Mouse (Mus musculus) c-Kit-positive CD71-positive TER-119-negative erythroid progenitor cells, embryonic 14.5 days (primary cell): Measurements from ENCODE around the gene D3Ertd751e.

Source experiments
- DNase-seq: peaks from one replicate; pipeline ENCODE4 v3.0.0-alpha.2; 2013; ENCODE audit warnings: low read depth

D3Ertd751e gene

DNA sequence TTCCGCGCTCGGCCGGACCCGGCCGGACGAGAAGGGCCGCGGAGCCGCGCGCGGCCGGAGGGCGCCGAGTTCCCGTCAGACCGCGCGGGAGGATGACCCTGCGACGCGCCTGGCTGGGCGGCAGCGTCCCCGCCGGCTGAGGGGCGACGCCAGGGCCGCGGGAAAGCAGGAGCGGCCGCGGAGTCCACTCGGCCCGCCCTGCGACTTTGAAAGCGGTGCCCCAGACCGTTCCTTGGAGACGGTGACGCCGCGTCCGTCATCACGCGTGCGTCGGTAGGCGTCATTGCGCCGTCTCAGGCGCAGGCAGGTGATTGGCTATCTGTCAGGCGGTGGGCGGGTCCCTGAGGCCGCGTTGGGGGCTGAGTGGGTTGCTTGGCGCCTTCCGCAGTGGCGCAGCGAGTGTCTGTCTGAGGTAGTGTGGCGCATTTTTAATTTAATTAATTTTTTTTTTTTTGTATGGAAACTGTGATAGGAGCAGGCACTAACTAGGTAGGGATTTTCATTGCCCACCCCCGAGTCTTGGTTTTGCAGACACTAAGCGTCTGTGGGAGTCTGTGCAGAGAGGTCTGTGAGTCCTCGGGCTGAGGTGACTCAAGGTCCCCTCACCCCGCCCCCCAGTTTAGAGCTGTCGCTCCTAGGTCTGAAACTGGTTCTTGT, at the start of gene D3Ertd751e, which contains the start of gene Sclt1:
D3Ertd751e (plus strand) TSS at position 334 of the 657 bp plus-strand sequence.
Sclt1 (minus strand) TSS at position 237 of the 657 bp plus-strand sequence.
- peak; percentile 89 for DNase-seq

GRCm38 (mm10) chr3:41695681-41696080, 46.7 kb upstream of the D3Ertd751e start:
- DNase-seq, result no peak

DNA sequence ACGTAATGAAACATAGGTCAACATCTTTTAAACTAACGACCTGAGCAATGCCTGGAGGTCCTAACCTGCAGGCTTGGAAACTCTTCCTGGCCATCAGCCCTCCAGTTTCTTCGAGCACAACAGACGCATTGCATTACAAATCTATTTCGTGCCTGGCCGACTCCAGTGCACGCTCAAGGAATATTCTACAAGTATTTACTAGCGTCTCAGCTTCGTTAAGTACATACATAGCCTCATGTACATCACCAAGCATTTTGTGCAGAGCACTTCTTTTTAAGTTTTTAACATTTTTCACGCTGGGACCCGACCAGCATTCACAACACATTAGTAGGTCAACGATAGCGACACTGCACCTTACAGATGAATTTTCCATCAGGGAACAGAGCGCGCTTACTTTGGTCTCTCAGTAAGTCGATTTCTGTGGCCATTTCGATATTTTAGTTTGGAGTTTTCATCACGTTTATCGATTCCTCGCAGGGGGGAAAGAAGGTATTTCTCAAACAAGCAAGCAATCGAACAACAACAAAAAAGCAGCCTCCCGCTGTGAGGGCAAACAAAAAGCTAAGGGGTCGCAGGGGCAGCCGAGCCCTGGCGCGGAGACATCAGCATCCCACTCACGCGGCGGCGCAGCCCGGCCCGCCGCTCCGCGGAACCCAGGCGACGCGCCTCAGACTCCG, 672 bp upstream of the D3Ertd751e start:
- DNase-seq, result peak; percentile 24

DNA sequence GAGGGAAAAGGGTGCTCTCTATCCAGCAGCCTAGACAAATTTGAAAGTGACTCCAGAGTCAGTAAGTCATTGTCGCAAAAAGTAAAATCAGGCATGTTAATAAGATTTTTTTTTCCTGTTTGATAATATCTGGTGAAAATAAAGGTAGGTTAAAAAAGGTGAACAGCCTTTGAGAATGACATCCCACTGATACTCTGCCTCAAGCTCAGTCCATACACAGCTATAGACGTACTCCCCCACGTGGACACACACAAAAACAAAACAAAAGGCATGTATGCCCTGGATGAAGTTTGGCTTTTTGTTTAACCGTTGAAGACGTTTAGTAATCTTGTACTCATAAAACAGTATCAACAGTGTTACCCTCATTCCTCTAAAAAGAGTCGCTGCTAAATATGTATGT, 1.0 kb downstream of the D3Ertd751e start:
- peak; percentile 21 for DNase-seq

DNA sequence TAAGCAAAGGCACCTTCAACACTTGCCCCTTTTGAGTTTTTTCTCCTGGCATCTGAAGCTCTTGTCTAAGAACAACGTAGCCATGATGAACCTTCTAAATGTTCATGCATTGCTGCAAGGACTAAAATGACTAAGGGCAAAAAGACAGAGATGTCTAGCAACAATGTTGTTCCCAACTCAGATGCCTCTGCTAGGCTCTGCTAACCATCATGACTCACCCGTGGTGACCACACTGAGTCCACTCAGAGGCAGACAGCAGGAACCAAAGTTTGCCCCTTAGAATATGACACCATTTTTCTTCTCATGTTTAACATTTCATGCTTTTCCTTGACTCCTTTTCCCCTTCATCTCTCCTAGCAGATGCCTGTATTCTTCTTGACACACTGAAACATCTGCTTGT, 12.1 kb downstream of the D3Ertd751e start:
- DNase-seq, result no peak

GRCm38 (mm10) chr3:41762091-41762490, 19.7 kb downstream of the D3Ertd751e start:
- no peak for DNase-seq

- DNase-seq, result no peak
Measured at GRCm38 (mm10) chr3:41812447-41812846, 70.0 kb downstream of the D3Ertd751e start.
